Mouse (Mus musculus): ENCODE measurements around the gene Sh3gl1.
"Not testable (repeated sequence)": the region's sequence is repeated elsewhere in the genome, so short reads cannot be mapped to it uniquely, and the experiment has no call there.

Gene Sh3gl1

GRCm38 (mm10) chr17:56036176-56036900 is at the start of gene Sh3gl1:
Sh3gl1 (minus strand) TSS chr17:56036635.
- DNase-seq: peak; percentile 99

GRCm38 (mm10) chr17:56080781-56081585 is 44.5 kb upstream of the Sh3gl1 start:
- DNase-seq: peak; percentile 40

GRCm38 (mm10) chr17:56079921-56080320 is 43.5 kb upstream of the Sh3gl1 start:
- peak; percentile 26 for DNase-seq

- peak; percentile 100 for DNase-seq
Observed at GRCm38 (mm10) chr17:56078880-56079795, 42.7 kb upstream of the Sh3gl1 start, which contains the start of gene Hdgfl2. Hdgfl2 (plus strand) TSS chr17:56079634.

- DNase-seq: peak; percentile 17
Observed at GRCm38 (mm10) chr17:56078361-56078760, 41.9 kb upstream of the Sh3gl1 start.

GRCm38 (mm10) chr17:56077523-56077922 is 41.1 kb upstream of the Sh3gl1 start:
- DNase-seq: no peak

GRCm38 (mm10) chr17:56074827-56075208 is 38.4 kb upstream of the Sh3gl1 start, which contains the start of gene Ubxn6:
Ubxn6 (minus strand) TSS chr17:56075028.
- DNase-seq: peak; percentile 99

GRCm38 (mm10) chr17:56074097-56074826 is 37.8 kb upstream of the Sh3gl1 start:
- DNase-seq: peak; percentile 92

GRCm38 (mm10) chr17:56072243-56072642 is 35.8 kb upstream of the Sh3gl1 start:
- DNase-seq: no peak

- no peak for DNase-seq
Observed at GRCm38 (mm10) chr17:56071126-56071525, 34.7 kb upstream of the Sh3gl1 start.

- no peak for DNase-seq
Observed at GRCm38 (mm10) chr17:56069066-56069465, 32.6 kb upstream of the Sh3gl1 start.

GRCm38 (mm10) chr17:56066451-56066850 is 30.0 kb upstream of the Sh3gl1 start:
- DNase-seq: no peak

GRCm38 (mm10) chr17:56065715-56066114 is 29.3 kb upstream of the Sh3gl1 start:
- not testable (repeated sequence) for DNase-seq

- no peak for DNase-seq
Observed at GRCm38 (mm10) chr17:56062081-56062480, 25.6 kb upstream of the Sh3gl1 start.

- no peak for DNase-seq
Observed at GRCm38 (mm10) chr17:56057381-56058120, 21.1 kb upstream of the Sh3gl1 start.

GRCm38 (mm10) chr17:56055945-56056678 is 19.7 kb upstream of the Sh3gl1 start:
- DNase-seq: no peak

- DNase-seq: no peak
Observed at GRCm38 (mm10) chr17:56054938-56055337, 18.5 kb upstream of the Sh3gl1 start.

- DNase-seq: no peak
Observed at GRCm38 (mm10) chr17:56051369-56051768, 14.9 kb upstream of the Sh3gl1 start.

- no peak for DNase-seq
Observed at GRCm38 (mm10) chr17:56040857-56041163, 4.4 kb upstream of the Sh3gl1 start.

GRCm38 (mm10) chr17:56040030-56040856 is 3.8 kb upstream of the Sh3gl1 start, which contains the start of gene Chaf1a:
Chaf1a (plus strand) TSS chr17:56040439.
- DNase-seq: peak; percentile 99
